Mouse (Mus musculus): ENCODE measurements at regions not wholly inside any gene's neighbourhood (a gene's known extent, or its start where the extent isn't known, plus 50 kb on each side); places are given as distances from the start of the nearest gene placed in this dataset.

- no peak overlapping the region for H3K27ac ChIP-seq (ENCODE audit: low read depth, low read length)
- peaks cover 4% of the 10 kb centered on the region; the same call in 1 of the 2 replicates for H3K9me3 ChIP-seq (ENCODE audit: control insufficient read depth, low read length)
- no peaks in the 10 kb centered on the region for H3K27me3 ChIP-seq (ENCODE audit: control insufficient read depth, insufficient read depth, low read length)
- H3K36me3 ChIP-seq (ENCODE audit: control insufficient read depth, insufficient read depth, low read length) = no peaks in the 10 kb centered on the region
- no peak overlapping the region for H3K4me3 ChIP-seq (ENCODE audit: low read length)
- ATAC-seq (ENCODE audit: low FRiP score, low TSS enrichment) = no peak
- WGBS = 56% methylated on average over 6 of the region's 6 CpGs
- H3K4me1 ChIP-seq (ENCODE audit: control insufficient read depth, insufficient read depth, low read length) = no peaks in the 10 kb centered on the region
- no peak overlapping the region for H3K4me2 ChIP-seq (replicated peaks; ENCODE audit: low read depth, low read length)
- no peak overlapping the region for H3K9ac ChIP-seq (ENCODE audit: low read depth, low read length)
Measured at GRCm38 (mm10) chr8:26395061-26395460, 275.7 kb downstream of the Gm45692 start.

- ATAC-seq (ENCODE audit: low FRiP score, low TSS enrichment) = no peak
- no peaks in the 10 kb centered on the region for H3K36me3 ChIP-seq (ENCODE audit: control insufficient read depth, insufficient read depth, low read length)
- 74% methylated on average over 6 of the region's 6 CpGs for WGBS
Measured at GRCm38 (mm10) chr8:26420002-26420401, 300.7 kb downstream of the Gm45692 start.

GRCm38 (mm10) chr8:26420536-26420935 lies 301.2 kb downstream of the Gm45692 start:
- ATAC-seq (ENCODE audit: low FRiP score, low TSS enrichment) = no peak
- 21% methylated on average over 10 of the region's 10 CpGs for WGBS

More at GRCm38 (mm10) chr8:26420002-26420401, 300.7 kb downstream of the Gm45692 start:
- Histone ChIP-seq H3K27me3 (ENCODE audit: control insufficient read depth, insufficient read depth, low read length) (no peaks in the 10 kb centered on the region), H3K4me1 (ENCODE audit: control insufficient read depth, insufficient read depth, low read length) (no peaks in the 10 kb centered on the region), H3K4me2 (replicated peaks; ENCODE audit: low read depth, low read length) (no peak overlapping the region), H3K4me3 (ENCODE audit: low read length) (no peak overlapping the region), H3K9me3 (ENCODE audit: control insufficient read depth, low read length) (no peaks in the 10 kb centered on the region), H3K9ac (ENCODE audit: low read depth, low read length) (no peak overlapping the region), H3K27ac (ENCODE audit: low read depth, low read length) (no peak overlapping the region)

GRCm38 (mm10) chr8:26427311-26427710 lies 308.0 kb downstream of the Gm45692 start:
- ATAC-seq (ENCODE audit: low FRiP score, low TSS enrichment) = no peak
- WGBS = 97% methylated on average over 7 of the region's 7 CpGs
- Histone ChIP-seq H3K9me3 (ENCODE audit: control insufficient read depth, low read length) (no peaks in the 10 kb centered on the region), H3K4me1 (ENCODE audit: control insufficient read depth, insufficient read depth, low read length) (no peaks in the 10 kb centered on the region), H3K27me3 (ENCODE audit: control insufficient read depth, insufficient read depth, low read length) (no peaks in the 10 kb centered on the region), H3K27ac (ENCODE audit: low read depth, low read length) (no peak overlapping the region), H3K4me2 (replicated peaks; ENCODE audit: low read depth, low read length) (no peak overlapping the region), H3K4me3 (ENCODE audit: low read length) (no peak overlapping the region), H3K36me3 (ENCODE audit: control insufficient read depth, insufficient read depth, low read length) (no peaks in the 10 kb centered on the region), H3K9ac (ENCODE audit: low read depth, low read length) (no peak overlapping the region)

More at GRCm38 (mm10) chr8:26420536-26420935, 301.2 kb downstream of the Gm45692 start:
- H3K4me2 ChIP-seq (replicated peaks; ENCODE audit: low read depth, low read length) = no peak overlapping the region
- H3K27ac ChIP-seq (ENCODE audit: low read depth, low read length) = no peak overlapping the region
- H3K9ac ChIP-seq (ENCODE audit: low read depth, low read length) = no peak overlapping the region
- H3K4me3 ChIP-seq (ENCODE audit: low read length) = no peak overlapping the region
- H3K4me1 ChIP-seq (ENCODE audit: control insufficient read depth, insufficient read depth, low read length) = no peaks in the 10 kb centered on the region
- H3K36me3 ChIP-seq (ENCODE audit: control insufficient read depth, insufficient read depth, low read length) = no peaks in the 10 kb centered on the region
- no peaks in the 10 kb centered on the region for H3K27me3 ChIP-seq (ENCODE audit: control insufficient read depth, insufficient read depth, low read length)
- H3K9me3 ChIP-seq (ENCODE audit: control insufficient read depth, low read length) = no peaks in the 10 kb centered on the region

- Histone ChIP-seq H3K27me3 (ENCODE audit: control insufficient read depth, insufficient read depth, low read length) (no peaks in the 10 kb centered on the region), H3K4me1 (ENCODE audit: control insufficient read depth, insufficient read depth, low read length) (no peaks in the 10 kb centered on the region), H3K9ac (ENCODE audit: low read depth, low read length) (no peak overlapping the region), H3K9me3 (ENCODE audit: control insufficient read depth, low read length) (no peaks in the 10 kb centered on the region), H3K4me2 (replicated peaks; ENCODE audit: low read depth, low read length) (no peak overlapping the region), H3K27ac (ENCODE audit: low read depth, low read length) (no peak overlapping the region), H3K4me3 (ENCODE audit: low read length) (no peak overlapping the region), H3K36me3 (ENCODE audit: control insufficient read depth, insufficient read depth, low read length) (no peaks in the 10 kb centered on the region)
- no peak for ATAC-seq (ENCODE audit: low FRiP score, low TSS enrichment)
- 86% methylated on average over 8 of the region's 8 CpGs for WGBS
Measured at GRCm38 (mm10) chr8:26429751-26430327, 310.5 kb downstream of the Gm45692 start.

- H3K9me3 ChIP-seq (ENCODE audit: control insufficient read depth, low read length) = no peaks in the 10 kb centered on the region
- no peaks in the 10 kb centered on the region for H3K4me1 ChIP-seq (ENCODE audit: control insufficient read depth, insufficient read depth, low read length)
- no peaks in the 10 kb centered on the region for H3K36me3 ChIP-seq (ENCODE audit: control insufficient read depth, insufficient read depth, low read length)
- ATAC-seq (ENCODE audit: low FRiP score, low TSS enrichment) = no peak
- no peak overlapping the region for H3K9ac ChIP-seq (ENCODE audit: low read depth, low read length)
- no peak overlapping the region for H3K4me3 ChIP-seq (ENCODE audit: low read length)
- 60% methylated on average over 14 of the region's 14 CpGs for WGBS
- no peaks in the 10 kb centered on the region for H3K27me3 ChIP-seq (ENCODE audit: control insufficient read depth, insufficient read depth, low read length)
- H3K27ac ChIP-seq (ENCODE audit: low read depth, low read length) = no peak overlapping the region
- no peak overlapping the region for H3K4me2 ChIP-seq (replicated peaks; ENCODE audit: low read depth, low read length)
Measured at GRCm38 (mm10) chr8:26432161-26432919, 313.0 kb downstream of the Gm45692 start.

- no peaks in the 10 kb centered on the region for H3K27me3 ChIP-seq (ENCODE audit: control insufficient read depth, insufficient read depth, low read length)
- H3K4me3 ChIP-seq (ENCODE audit: low read length) = no peak overlapping the region
- H3K9me3 ChIP-seq (ENCODE audit: control insufficient read depth, low read length) = no peaks in the 10 kb centered on the region
- H3K4me1 ChIP-seq (ENCODE audit: control insufficient read depth, insufficient read depth, low read length) = 0 out of 2 replicates have a peak, but pooled peaks cover 2% of the 10 kb centered on the region
- no peak overlapping the region for H3K27ac ChIP-seq (ENCODE audit: low read depth, low read length)
- no peak overlapping the region for H3K9ac ChIP-seq (ENCODE audit: low read depth, low read length)
- H3K36me3 ChIP-seq (ENCODE audit: control insufficient read depth, insufficient read depth, low read length) = no peaks in the 10 kb centered on the region
- no peak for ATAC-seq (ENCODE audit: low FRiP score, low TSS enrichment)
- H3K4me2 ChIP-seq (replicated peaks; ENCODE audit: low read depth, low read length) = no peak overlapping the region
- 86% methylated on average over 11 of the region's 11 CpGs for WGBS
Measured at GRCm38 (mm10) chr8:26436236-26436635, 316.9 kb downstream of the Gm45692 start.

GRCm38 (mm10) chr8:26437571-26437970 lies 318.2 kb downstream of the Gm45692 start:
- no peak for ATAC-seq (ENCODE audit: low FRiP score, low TSS enrichment)
- 64% methylated on average over 3 of the region's 3 CpGs for WGBS
- Histone ChIP-seq H3K4me2 (replicated peaks; ENCODE audit: low read depth, low read length) (no peak overlapping the region), H3K9me3 (ENCODE audit: control insufficient read depth, low read length) (no peaks in the 10 kb centered on the region), H3K27ac (ENCODE audit: low read depth, low read length) (no peak overlapping the region), H3K4me3 (ENCODE audit: low read length) (no peak overlapping the region), H3K4me1 (ENCODE audit: control insufficient read depth, insufficient read depth, low read length) (peaks cover 5% of the 10 kb centered on the region; the same call in 1 of the 2 replicates), H3K27me3 (ENCODE audit: control insufficient read depth, insufficient read depth, low read length) (no peaks in the 10 kb centered on the region), H3K36me3 (ENCODE audit: control insufficient read depth, insufficient read depth, low read length) (no peaks in the 10 kb centered on the region), H3K9ac (ENCODE audit: low read depth, low read length) (no peak overlapping the region)

- no peak overlapping the region for H3K27ac ChIP-seq (ENCODE audit: low read depth, low read length)
- ATAC-seq (ENCODE audit: low FRiP score, low TSS enrichment) = 0 out of 2 replicates have a peak, but pooled peaks have one; percentile 33
- no peak overlapping the region for H3K9ac ChIP-seq (ENCODE audit: low read depth, low read length)
- peak overlapping the region; percentile 24 for H3K4me3 ChIP-seq (ENCODE audit: low read length)
- no peaks in the 10 kb centered on the region for H3K9me3 ChIP-seq (ENCODE audit: control insufficient read depth, low read length)
- peaks cover 5% of the 10 kb centered on the region; the same call in 1 of the 2 replicates for H3K4me1 ChIP-seq (ENCODE audit: control insufficient read depth, insufficient read depth, low read length)
- H3K27me3 ChIP-seq (ENCODE audit: control insufficient read depth, insufficient read depth, low read length) = no peaks in the 10 kb centered on the region
- peak overlapping the region; percentile 45 for H3K4me2 ChIP-seq (replicated peaks; ENCODE audit: low read depth, low read length)
- 36% methylated on average over 15 of the region's 15 CpGs for WGBS
- H3K36me3 ChIP-seq (ENCODE audit: control insufficient read depth, insufficient read depth, low read length) = no peaks in the 10 kb centered on the region
Measured at GRCm38 (mm10) chr8:26438246-26438862, 319.0 kb downstream of the Gm45692 start.
